Mouse (Mus musculus) gastrocnemius, adult 2 months (tissue): ENCODE measurements around the gene Adcyap1r1. TPM values are rescaled to one million over a fixed set of nuclear protein-coding genes. Genes with fewer than 3 reads are reported as not detected.

ENCODE experiments used
- DNase-seq: peaks from one replicate; pipeline ENCODE4 v3.0.0; 2022
- H3K27ac ChIP-seq: fragments of 200-600 bp; 2 replicates; pipeline ENCODE4 v1.8.1; 2022; ENCODE audit warnings: mild to moderate bottlenecking
- H3K4me3 ChIP-seq: fragments of 200-600 bp; 2 replicates; pipeline ENCODE4 v1.8.1; 2022; ENCODE audit warnings: mild to moderate bottlenecking, moderate library complexity
- CTCF ChIP-seq: fragments of 200-600 bp; IDR thresholded peaks from 2 replicates; pipeline ENCODE4 v1.8.1; 2022; ENCODE audit warnings: antibody characterized with exemption, mild to moderate bottlenecking, moderate library complexity
- intact Hi-C: fragments of 180-260 bp; cut with DNase I; formaldehyde crosslinking; loops from one replicate; pipeline ENCODE4 v1.15.1; 2025
- total RNA-seq, 2 experiments: library from RNA; stranded (reverse); gene quantifications; 2 replicates each; pipeline ENCODE4 v1.2.3; 2021

Gene Adcyap1r1
- total RNA-seq, 2 experiments from 2014 or later: 0.87 to 0.92 TPM

GRCm38 (mm10) chr6:55484224-55484623 lies 32.4 kb downstream of the Adcyap1r1 start:
- intact Hi-C loops: no loop called here
- Histone ChIP-seq H3K27ac (no peak overlapping the region; the same call in 1 of the 2 replicates), H3K4me3 (no peak overlapping the region)
- no peak for TF ChIP-seq CTCF
- no peak for DNase-seq

GRCm38 (mm10) chr6:55485216-55485615 lies 33.4 kb downstream of the Adcyap1r1 start:
- H3K27ac ChIP-seq: no peak overlapping the region
- no peak for DNase-seq
- intact Hi-C loops: no loop called here
- H3K4me3 ChIP-seq: no peak overlapping the region
- no peak for TF ChIP-seq CTCF

GRCm38 (mm10) chr6:55487726-55488125 lies 35.9 kb downstream of the Adcyap1r1 start:
- H3K4me3 ChIP-seq: no peak overlapping the region
- intact Hi-C loops: no loop called here
- TF ChIP-seq CTCF: no peak

GRCm38 (mm10) chr6:55496201-55496600 lies 44.4 kb downstream of the Adcyap1r1 start:
- intact Hi-C loops: no loop called here
- Histone ChIP-seq H3K27ac (no peak overlapping the region), H3K4me3 (no peak overlapping the region)
- DNase-seq: no peak
- TF ChIP-seq CTCF: no peak

More at GRCm38 (mm10) chr6:55487726-55488125, 35.9 kb downstream of the Adcyap1r1 start:
- H3K27ac ChIP-seq: no peak overlapping the region
- DNase-seq: peak; percentile 61

DNA sequence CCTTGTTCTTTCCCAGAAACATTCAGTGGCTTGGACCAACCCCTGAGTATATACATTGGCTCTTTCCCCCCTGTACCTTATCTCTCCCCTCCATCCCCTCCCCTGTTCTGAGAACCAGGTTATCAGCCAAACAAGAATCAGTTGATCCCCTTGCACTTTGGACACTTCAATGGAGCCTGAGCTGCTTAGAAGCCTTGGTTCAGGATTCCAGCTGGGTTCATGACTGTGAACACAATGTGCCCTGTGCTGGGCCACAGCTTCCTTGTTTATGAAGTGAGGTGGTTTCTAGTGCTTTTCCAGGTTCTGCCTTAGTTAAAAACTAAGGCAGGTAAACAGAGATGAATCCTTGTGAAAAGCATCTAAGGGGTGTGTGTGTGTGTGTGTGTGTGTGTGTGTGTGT lies 47.0 kb downstream of the Adcyap1r1 start:
- DNase-seq: no peak
- TF ChIP-seq CTCF: no peak
- Histone ChIP-seq H3K27ac (no peak overlapping the region), H3K4me3 (no peak overlapping the region)
- intact Hi-C loops: no loop called here

GRCm38 (mm10) chr6:55501061-55501460 lies 49.3 kb downstream of the Adcyap1r1 start:
- intact Hi-C loops: no loop called here
- DNase-seq: no peak
- no peak overlapping the region for H3K27ac ChIP-seq
- TF ChIP-seq CTCF: no peak
- no peak overlapping the region for H3K4me3 ChIP-seq

GRCm38 (mm10) chr6:55502309-55502708 lies 50.5 kb downstream of the Adcyap1r1 start:
- TF ChIP-seq CTCF: no peak
- no peak overlapping the region for H3K4me3 ChIP-seq
- H3K27ac ChIP-seq: no peak overlapping the region
- no peak for DNase-seq
- intact Hi-C loops: no loop called here

DNA sequence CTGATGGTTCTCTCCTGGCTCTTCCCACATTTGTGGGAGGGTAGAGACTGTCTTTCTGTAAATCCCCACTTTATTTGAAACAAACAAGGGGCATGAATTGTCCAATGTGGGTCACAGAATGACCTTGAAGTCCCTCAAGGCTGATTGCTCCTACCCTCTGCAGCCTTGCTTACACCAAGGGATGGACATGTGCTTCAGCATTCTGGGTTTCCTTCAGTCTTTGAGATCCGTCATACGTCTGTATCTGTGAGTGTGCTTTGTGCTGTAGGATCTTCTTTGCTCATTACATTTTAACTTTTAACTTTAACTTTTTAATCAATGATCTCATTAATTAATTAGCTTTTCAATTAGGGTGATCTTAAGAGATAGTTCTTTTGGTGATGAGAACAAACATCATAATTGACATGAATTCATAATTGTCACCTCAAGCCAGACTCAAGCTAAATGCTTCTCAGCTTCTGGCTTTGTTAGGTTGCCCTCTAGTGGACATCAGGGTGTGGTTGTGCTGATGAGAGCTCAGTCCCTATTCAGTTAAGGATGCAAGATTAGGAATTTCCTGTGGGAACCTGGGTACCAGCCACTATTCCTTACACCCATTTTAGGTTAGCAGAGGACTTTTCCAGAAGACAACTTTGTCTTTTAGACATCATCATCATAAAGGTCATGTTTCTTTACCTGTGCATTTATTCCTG lies 53.2 kb downstream of the Adcyap1r1 start:
- DNase-seq: peak; percentile 48
- Histone ChIP-seq H3K27ac (no peak overlapping the region), H3K4me3 (no peak overlapping the region)
- intact Hi-C loops: loop anchor here (1.0 kb wide), 1 partner anchor 44 kb away; no protein-coding TSS in a partner anchor
- TF ChIP-seq CTCF: peak; percentile 93

DNA sequence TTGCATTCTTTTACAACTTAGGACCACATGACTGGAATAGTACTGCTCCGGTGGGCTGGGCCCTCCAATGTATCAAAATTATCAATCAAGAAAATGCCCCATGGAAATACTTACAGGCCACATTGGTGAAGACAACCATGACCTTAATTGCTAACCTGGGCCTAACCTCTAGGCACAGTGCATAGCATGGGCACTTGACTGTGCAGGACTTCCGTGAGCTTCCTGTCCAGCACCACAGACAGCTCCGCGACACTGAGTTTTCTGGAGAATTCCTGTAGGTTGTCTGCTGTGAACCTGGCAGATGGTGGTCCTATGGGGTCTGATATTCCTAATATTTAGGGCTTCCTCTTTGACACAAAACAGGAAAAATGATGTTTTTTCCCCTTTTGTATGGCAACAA lies 54.7 kb downstream of the Adcyap1r1 start:
- intact Hi-C loops: no loop called here
- TF ChIP-seq CTCF: no peak
- Histone ChIP-seq H3K27ac (no peak overlapping the region), H3K4me3 (no peak overlapping the region)
- DNase-seq: no peak

DNA sequence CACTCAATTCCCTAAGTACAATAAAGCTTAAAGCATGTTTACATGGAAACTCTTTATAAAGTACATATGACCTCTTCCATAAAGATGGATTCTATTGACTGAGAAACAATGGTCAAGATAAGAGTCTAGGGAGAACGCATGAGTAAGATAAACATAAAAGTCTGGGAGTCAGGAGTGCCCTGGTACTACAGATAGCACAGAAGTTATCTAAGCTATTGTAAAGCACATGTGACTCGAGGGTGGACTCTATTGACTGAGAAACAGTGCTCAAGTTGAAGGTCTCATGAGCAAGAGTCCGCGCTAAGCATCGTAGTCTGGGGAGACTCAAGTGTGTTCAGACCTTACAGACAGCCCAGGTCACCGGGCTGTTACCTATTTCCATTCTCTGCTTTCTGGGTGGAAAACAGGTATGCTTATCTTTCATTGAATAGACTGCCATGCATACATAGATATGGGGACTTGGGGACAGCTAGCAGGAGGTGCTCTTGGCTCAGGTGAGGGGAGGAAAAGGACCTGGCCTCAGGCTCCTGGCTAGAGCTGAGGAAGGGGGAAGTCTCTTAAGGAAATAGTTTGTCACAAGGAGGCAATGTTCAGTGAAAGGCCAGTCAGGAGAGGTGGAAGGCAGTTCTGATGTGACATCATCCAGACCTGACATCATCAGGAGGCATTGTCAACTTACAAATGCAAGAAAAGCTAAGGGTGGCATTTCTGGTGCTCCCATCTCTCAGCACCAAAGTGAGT lies 57.5 kb downstream of the Adcyap1r1 start:
- intact Hi-C loops: no loop called here
- DNase-seq: no peak
- Histone ChIP-seq H3K4me3 (no peak overlapping the region), H3K27ac (no peak overlapping the region)
- no peak for TF ChIP-seq CTCF

- TF ChIP-seq CTCF: peak; percentile 81
- Histone ChIP-seq H3K27ac (peak overlapping the region; percentile 49; the same call in 1 of the 2 replicates), H3K4me3 (no peak overlapping the region)
- intact Hi-C loops: loop anchor here (1.0 to 5.0 kb wide), 2 partner anchors 119 to 279 kb away; no protein-coding TSS in a partner anchor
- peak; percentile 84 for DNase-seq
These were observed 59.7 kb downstream of the Adcyap1r1 start for GRCm38 (mm10) chr6:55511212-55512065.

GRCm38 (mm10) chr6:55512066-55512703 lies 60.4 kb downstream of the Adcyap1r1 start:
- Histone ChIP-seq H3K4me3 (no peak overlapping the region), H3K27ac (no peak overlapping the region)
- intact Hi-C loops: loop anchor here (5.0 kb wide), 1 partner anchor 280 kb away; no protein-coding TSS in a partner anchor
- DNase-seq: no peak
- TF ChIP-seq CTCF: no peak
